Mouse (Mus musculus): ENCODE measurements at regions not wholly inside any gene's neighbourhood (a gene's known extent, or its start where the extent isn't known, plus 50 kb on each side); places are given as distances from the start of the nearest gene placed in this dataset.

- Histone ChIP-seq H3K4me2 (ENCODE audit: low read depth) (no peak overlapping the region), H3K9ac (replicated peaks) (no peak overlapping the region), H3K9me3 (ENCODE audit: control insufficient read depth, low read length) (no peaks in the 10 kb centered on the region), H3K27ac (no peak overlapping the region), H3K4me3 (ENCODE audit: insufficient read depth in 1 of 2, low read depth in 2 of 2, low read length in 2 of 2) (no peak overlapping the region), H3K4me1 (replicated peaks; ENCODE audit: control insufficient read depth in 2 of 2, insufficient read depth in 2 of 2, low read length in 1 of 2) (peaks cover 0 to 2% of the 10 kb centered on the region in 2 experiments; a peak in 1 of 4 replicates), H3K36me3 (replicated peaks; ENCODE audit: control insufficient read depth, insufficient read depth, low read depth) (no peaks in the 10 kb centered on the region), H3K27me3 (ENCODE audit: control insufficient read depth, insufficient read depth, low read length) (no peaks in the 10 kb centered on the region)
- ATAC-seq (ENCODE audit: insufficient read depth) = no peak
- 48% methylated on average over 5 of the region's 5 CpGs for WGBS (ENCODE audit: insufficient replicate concordance)
- no peak for DNase-seq (ENCODE audit: low read depth in 3 of 3, low spot score in 3 of 3)
- TF ChIP-seq EP300 (IDR thresholded peaks at IDR 0.05; ENCODE audit: low read depth) = no peak
- no peak for TF ChIP-seq CTCF (IDR thresholded peaks at IDR 0.05; ENCODE audit: low read depth)
Measured at GRCm38 (mm10) chr6:98846001-98846695, 503.6 kb upstream of the Gm765 start.

GRCm38 (mm10) chr6:98843598-98843997, 501.0 kb upstream of the Gm765 start:
- peaks cover 0 to 2% of the 10 kb centered on the region in 2 experiments; a peak in 1 of 4 replicates for H3K4me1 ChIP-seq (replicated peaks; ENCODE audit: control insufficient read depth in 2 of 2, insufficient read depth in 2 of 2, low read length in 1 of 2)
- no peak for ATAC-seq (ENCODE audit: insufficient read depth)
- no peaks in the 10 kb centered on the region for H3K27me3 ChIP-seq (ENCODE audit: control insufficient read depth, insufficient read depth, low read length)
- H3K36me3 ChIP-seq (replicated peaks; ENCODE audit: control insufficient read depth, insufficient read depth, low read depth) = no peaks in the 10 kb centered on the region
- no peak overlapping the region for H3K9ac ChIP-seq (replicated peaks)
- no peaks in the 10 kb centered on the region for H3K9me3 ChIP-seq (ENCODE audit: control insufficient read depth, low read length)
- no peak overlapping the region for H3K27ac ChIP-seq
- WGBS (ENCODE audit: insufficient replicate concordance) = 58% methylated on average over 5 of the region's 5 CpGs
- no peak overlapping the region for H3K4me3 ChIP-seq (ENCODE audit: insufficient read depth in 1 of 2, low read depth in 2 of 2, low read length in 2 of 2)
- no peak for TF ChIP-seq CTCF (IDR thresholded peaks at IDR 0.05; ENCODE audit: low read depth)
- no peak for TF ChIP-seq EP300 (IDR thresholded peaks at IDR 0.05; ENCODE audit: low read depth)
- no peak overlapping the region for H3K4me2 ChIP-seq (ENCODE audit: low read depth)
- DNase-seq (ENCODE audit: low read depth in 3 of 3, low spot score in 3 of 3) = no peak

- H3K36me3 ChIP-seq (replicated peaks; ENCODE audit: control insufficient read depth, insufficient read depth, low read depth) = no peaks in the 10 kb centered on the region
- TF ChIP-seq CTCF (IDR thresholded peaks at IDR 0.05; ENCODE audit: low read depth) (no peak), EP300 (IDR thresholded peaks at IDR 0.05; ENCODE audit: low read depth) (no peak)
- no peaks in the 10 kb centered on the region for H3K27me3 ChIP-seq (ENCODE audit: control insufficient read depth, insufficient read depth, low read length)
- H3K9me3 ChIP-seq (ENCODE audit: control insufficient read depth, low read length) = no peaks in the 10 kb centered on the region
- no peak overlapping the region for H3K27ac ChIP-seq
- no peak overlapping the region for H3K4me3 ChIP-seq (ENCODE audit: insufficient read depth in 1 of 2, low read depth in 2 of 2, low read length in 2 of 2)
- ATAC-seq (ENCODE audit: insufficient read depth) (no peak), DNase-seq (ENCODE audit: low read depth in 3 of 3, low spot score in 3 of 3) (no peak)
- H3K4me1 ChIP-seq (replicated peaks; ENCODE audit: control insufficient read depth in 2 of 2, insufficient read depth in 2 of 2, low read length in 1 of 2) = peaks cover 0 to 2% of the 10 kb centered on the region in 2 experiments; a peak in 1 of 4 replicates
- WGBS (ENCODE audit: insufficient replicate concordance) = 30% methylated on average over 4 of the region's 4 CpGs
- no peak overlapping the region for H3K4me2 ChIP-seq (ENCODE audit: low read depth)
- H3K9ac ChIP-seq (replicated peaks) = no peak overlapping the region
Measured at GRCm38 (mm10) chr6:98842924-98843323, 500.4 kb upstream of the Gm765 start.

GRCm38 (mm10) chr6:98833922-98834321, 491.4 kb upstream of the Gm765 start:
- H3K4me1 ChIP-seq (replicated peaks; ENCODE audit: control insufficient read depth in 2 of 2, insufficient read depth in 2 of 2, low read length in 1 of 2) = no peaks in the 10 kb centered on the region
- ATAC-seq (ENCODE audit: insufficient read depth) = no peak
- no peaks in the 10 kb centered on the region for H3K27me3 ChIP-seq (ENCODE audit: control insufficient read depth, insufficient read depth, low read length)
- no peak overlapping the region for H3K9ac ChIP-seq (replicated peaks)
- no peaks in the 10 kb centered on the region for H3K36me3 ChIP-seq (replicated peaks; ENCODE audit: control insufficient read depth, insufficient read depth, low read depth)
- no peak for TF ChIP-seq EP300 (IDR thresholded peaks at IDR 0.05; ENCODE audit: low read depth)
- TF ChIP-seq CTCF (IDR thresholded peaks at IDR 0.05; ENCODE audit: low read depth) = no peak
- H3K27ac ChIP-seq = no peak overlapping the region
- H3K9me3 ChIP-seq (ENCODE audit: control insufficient read depth, low read length) = no peaks in the 10 kb centered on the region
- no peak for DNase-seq (ENCODE audit: low read depth in 3 of 3, low spot score in 3 of 3)
- H3K4me3 ChIP-seq (ENCODE audit: insufficient read depth in 1 of 2, low read depth in 2 of 2, low read length in 2 of 2) = no peak overlapping the region
- H3K4me2 ChIP-seq (ENCODE audit: low read depth) = no peak overlapping the region
- WGBS (ENCODE audit: insufficient replicate concordance) = 11% methylated on average over 7 of the region's 7 CpGs

GRCm38 (mm10) chr6:98830191-98830590, 487.6 kb upstream of the Gm765 start:
- no peak overlapping the region for H3K4me2 ChIP-seq (ENCODE audit: low read depth)
- no peaks in the 10 kb centered on the region for H3K4me1 ChIP-seq (replicated peaks; ENCODE audit: control insufficient read depth in 2 of 2, insufficient read depth in 2 of 2, low read length in 1 of 2)
- TF ChIP-seq CTCF (IDR thresholded peaks at IDR 0.05; ENCODE audit: low read depth) (no peak), EP300 (IDR thresholded peaks at IDR 0.05; ENCODE audit: low read depth) (no peak)
- H3K36me3 ChIP-seq (replicated peaks; ENCODE audit: control insufficient read depth, insufficient read depth, low read depth) = no peaks in the 10 kb centered on the region
- WGBS (ENCODE audit: insufficient replicate concordance) = 47% methylated on average over 4 of the region's 4 CpGs
- no peak overlapping the region for H3K4me3 ChIP-seq (ENCODE audit: insufficient read depth in 1 of 2, low read depth in 2 of 2, low read length in 2 of 2)
- DNase-seq (ENCODE audit: low read depth in 3 of 3, low spot score in 3 of 3) = no peak
- H3K9ac ChIP-seq (replicated peaks) = no peak overlapping the region
- H3K9me3 ChIP-seq (ENCODE audit: control insufficient read depth, low read length) = no peaks in the 10 kb centered on the region
- H3K27ac ChIP-seq = no peak overlapping the region
- H3K27me3 ChIP-seq (ENCODE audit: control insufficient read depth, insufficient read depth, low read length) = no peaks in the 10 kb centered on the region
- ATAC-seq (ENCODE audit: insufficient read depth) = no peak

All from liver, embryonic 14.5 days (tissue).